ENCODE assay signal across 9 mouse cellular contexts in the genomic region with DNA sequence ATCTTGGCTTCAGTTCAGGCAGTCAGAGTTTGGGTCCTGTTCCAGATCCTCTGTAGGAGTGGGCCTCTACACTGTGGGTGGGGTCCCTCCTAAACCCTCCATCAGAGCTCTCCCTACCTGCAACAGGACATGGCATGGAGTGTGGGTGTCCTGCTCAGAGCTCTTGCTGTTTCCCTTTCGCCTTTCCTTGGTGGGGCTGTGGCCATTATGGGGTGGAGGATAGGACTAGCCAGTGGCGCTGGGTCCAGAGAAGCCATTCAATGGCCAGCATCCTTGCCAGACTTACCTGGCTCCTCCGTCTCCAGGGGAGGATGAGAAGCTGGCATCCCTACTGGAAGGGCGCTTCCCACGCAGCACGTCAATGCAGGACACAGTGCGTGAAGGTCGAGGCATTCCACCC. TPM values are rescaled to one million over a fixed set of nuclear protein-coding genes. Genes with fewer than 3 reads are reported as not detected.
DNase-seq lines count a peak whose midpoint lies in the region; ATAC-seq and TF ChIP-seq lines count a peak whose summit lies in the region.
"Had no signal": no experiment of that assay in that cellular context is flagged by ENCODE, and none has a peak within 500 bp of the region (broad histone marks: within the 10 kb centered on the region; RNA-seq: fewer than 3 reads in every experiment).

No protein-coding gene starts in this region.

- TF ChIP-seq POLR2A in kidney, adult 2 months (IDR thresholded peaks at IDR 0.05; ENCODE audit: low read depth, low read length), result no peak

- WGBS in kidney, embryonic 15.5 days, result 39% methylated on average over 8 of the region's 8 CpGs
- 53% methylated on average over 8 of the region's 8 CpGs for WGBS in kidney, adult 2 months
- 60% methylated on average over 8 of the region's 8 CpGs for WGBS in embryonic facial prominence, embryonic 14.5 days
- WGBS in hindbrain, embryonic 10.5 days, result 51% methylated on average over 8 of the region's 8 CpGs
- 56% methylated on average over 8 of the region's 8 CpGs for WGBS in midbrain, embryonic 12.5 days

- no peak for DNase-seq in kidney, adult 2 months
- DNase-seq in embryonic facial prominence, embryonic 14.5 days (ENCODE audit: low spot score), result no peak
- no peak for DNase-seq in hindbrain, embryonic 10.5 days (ENCODE audit: low spot score)
- DNase-seq in frontal cortex, postnatal 14 days (ENCODE audit: low spot score in 2 of 2), result no peak
- DNase-seq in gastrocnemius, postnatal 25 days, result no peak
- DNase-seq: lung, postnatal 36 days; thymus, adult 2 months had no signal

- peak overlapping the region; percentile 84 for H3K4me2 ChIP-seq in kidney, embryonic 15.5 days
- peak overlapping the region; percentile 52 for H3K4me2 ChIP-seq in embryonic facial prominence, embryonic 14.5 days (ENCODE audit: low read depth, low read length)
- peak overlapping the region; percentile 52 for H3K4me2 ChIP-seq in midbrain, embryonic 12.5 days (replicated peaks)

- peak; percentile 7 for ATAC-seq in kidney, embryonic 15.5 days (replicated peaks; ENCODE audit: low FRiP score)
- ATAC-seq in embryonic facial prominence, embryonic 14.5 days (ENCODE audit: low read depth), result no peak
- ATAC-seq in midbrain, embryonic 12.5 days (ENCODE audit: low FRiP score, low read depth), result no peak

- H3K36me3 ChIP-seq in kidney, embryonic 15.5 days, result peaks cover 28% of the 10 kb centered on the region
- H3K36me3 ChIP-seq in kidney, adult 2 months (ENCODE audit: control insufficient read depth, insufficient read depth, low read length), result no peaks in the 10 kb centered on the region
- peaks cover 26% of the 10 kb centered on the region for H3K36me3 ChIP-seq in embryonic facial prominence, embryonic 14.5 days (ENCODE audit: control insufficient read depth, insufficient read depth, low read length)
- peaks cover 51% of the 10 kb centered on the region for H3K36me3 ChIP-seq in hindbrain, embryonic 10.5 days
- peaks cover 21% of the 10 kb centered on the region for H3K36me3 ChIP-seq in midbrain, embryonic 12.5 days

- no peak overlapping the region for H3K27ac ChIP-seq in kidney, embryonic 15.5 days
- H3K27ac ChIP-seq in kidney, adult 2 months (ENCODE audit: insufficient read depth, low read depth, low read length), result no peak overlapping the region
- H3K27ac ChIP-seq in embryonic facial prominence, embryonic 14.5 days (replicated peaks; ENCODE audit: low read depth, low read length), result no peak overlapping the region
- H3K27ac ChIP-seq in hindbrain, embryonic 10.5 days, result peak overlapping the region; percentile 72
- H3K27ac ChIP-seq in midbrain, embryonic 12.5 days (replicated peaks), result no peak overlapping the region

- H3K4me1 ChIP-seq in kidney, embryonic 15.5 days, result peaks cover 18% of the 10 kb centered on the region
- no peaks in the 10 kb centered on the region for H3K4me1 ChIP-seq in kidney, adult 2 months (ENCODE audit: control insufficient read depth, insufficient read depth, low read length)
- H3K4me1 ChIP-seq in embryonic facial prominence, embryonic 14.5 days (ENCODE audit: control insufficient read depth, insufficient read depth, low read length), result peaks cover 5% of the 10 kb centered on the region; the same call in 1 of the 2 replicates
- H3K4me1 ChIP-seq in hindbrain, embryonic 10.5 days (replicated peaks), result peaks cover 25% of the 10 kb centered on the region
- peaks cover 22% of the 10 kb centered on the region for H3K4me1 ChIP-seq in midbrain, embryonic 12.5 days

- peak overlapping the region; percentile 44 for H3K4me3 ChIP-seq in kidney, embryonic 15.5 days (replicated peaks)
- H3K4me3 ChIP-seq in kidney, adult 2 months (ENCODE audit: insufficient read depth, low read depth, low read length), result no peak overlapping the region
- H3K4me3 ChIP-seq in embryonic facial prominence, embryonic 14.5 days (ENCODE audit: low read depth, low read length), result peak overlapping the region; percentile 26; the same call in 1 of the 2 replicates
- peak overlapping the region; percentile 48 for H3K4me3 ChIP-seq in hindbrain, embryonic 10.5 days
- H3K4me3 ChIP-seq in midbrain, embryonic 12.5 days, result peak overlapping the region; percentile 36; the same call in 1 of the 2 replicates

- TF ChIP-seq CTCF in kidney, adult 2 months (conservative IDR thresholded peaks at IDR 0.05; ENCODE audit: insufficient read depth, insufficient read length, low read depth, low read length), result no peak

- no peaks in the 10 kb centered on the region for H3K9me3 ChIP-seq in kidney, embryonic 15.5 days (replicated peaks)
- no peaks in the 10 kb centered on the region for H3K9me3 ChIP-seq in embryonic facial prominence, embryonic 14.5 days (ENCODE audit: control insufficient read depth, low read length)
- no peaks in the 10 kb centered on the region for H3K9me3 ChIP-seq in hindbrain, embryonic 10.5 days
- H3K9me3 ChIP-seq in midbrain, embryonic 12.5 days, result no peaks in the 10 kb centered on the region

- H3K27me3 ChIP-seq in kidney, embryonic 15.5 days, result peaks cover 29% of the 10 kb centered on the region
- H3K27me3 ChIP-seq in kidney, adult 2 months (replicated peaks; ENCODE audit: control insufficient read depth, insufficient read depth, low read length), result no peaks in the 10 kb centered on the region
- H3K27me3 ChIP-seq in embryonic facial prominence, embryonic 14.5 days (replicated peaks; ENCODE audit: control insufficient read depth, insufficient read depth, low read length), result peaks cover 12% of the 10 kb centered on the region
- peaks cover 44% of the 10 kb centered on the region for H3K27me3 ChIP-seq in hindbrain, embryonic 10.5 days (ENCODE audit: insufficient read depth, poor library complexity, severe bottlenecking)
- H3K27me3 ChIP-seq in midbrain, embryonic 12.5 days, result peaks cover 38% of the 10 kb centered on the region

- H3K9ac ChIP-seq in kidney, embryonic 15.5 days, result peak overlapping the region; percentile 46; the same call in 1 of the 2 replicates
- H3K9ac ChIP-seq in embryonic facial prominence, embryonic 14.5 days (ENCODE audit: low read depth, low read length), result peak overlapping the region; percentile 51
- H3K9ac ChIP-seq in midbrain, embryonic 12.5 days (replicated peaks), result peak overlapping the region; percentile 48; the same call in 1 of the 2 replicates

RNA-seq across cellular contexts. Expression of gene Acr, which starts 20.8 kb away (rescaled TPM):
- 0.22 and 0.27 TPM in 2 replicates for polyA plus RNA-seq in kidney, embryonic 15.5 days (2015; fragmentation: Nextera tagmentation; extraction: Ambion mirVana)
- polyA plus RNA-seq in kidney, adult 2 months (2012; rRNA removed), result 0.58 and 0.74 TPM in 2 replicates
- 0.22 and 0.38 TPM in 2 replicates for polyA plus RNA-seq in embryonic facial prominence, embryonic 14.5 days (2014; fragmentation: Nextera tagmentation; extraction: Ambion mirVana)
- polyA plus RNA-seq in hindbrain, embryonic 10.5 days (2016; fragmentation: Nextera tagmentation; extraction: Ambion mirVana), result 0.19 and 0.38 TPM in 2 replicates
- polyA plus RNA-seq in midbrain, embryonic 12.5 days (2016; fragmentation: Nextera tagmentation; extraction: Ambion mirVana), result 0.74 and 1.3 TPM in 2 replicates
- under 1 TPM; 0.27 to 0.36 TPM for total RNA-seq in gastrocnemius, postnatal 25 days (2021)

RNA-seq across cellular contexts. Expression of gene Rabl2, which starts 44.4 kb away (rescaled TPM):
- 53.9 and 55.9 TPM in 2 replicates for polyA plus RNA-seq in kidney, embryonic 15.5 days (2015; fragmentation: Nextera tagmentation; extraction: Ambion mirVana)
- 16.9 and 18.1 TPM in 2 replicates for polyA plus RNA-seq in kidney, adult 2 months (2012; rRNA removed)
- 44.4 and 45.7 TPM in 2 replicates for polyA plus RNA-seq in embryonic facial prominence, embryonic 14.5 days (2014; fragmentation: Nextera tagmentation; extraction: Ambion mirVana)
- polyA plus RNA-seq in hindbrain, embryonic 10.5 days (2016; fragmentation: Nextera tagmentation; extraction: Ambion mirVana), result 76.7 and 88.1 TPM in 2 replicates
- polyA plus RNA-seq in midbrain, embryonic 12.5 days (2016; fragmentation: Nextera tagmentation; extraction: Ambion mirVana), result 70.5 and 77.8 TPM in 2 replicates
- total RNA-seq in gastrocnemius, postnatal 25 days (2021), result 1 to 10 TPM; 1.8 to 1.9 TPM

RNA-seq across cellular contexts. Expression of gene Shank3, which starts 47.9 kb away (rescaled TPM):
- polyA plus RNA-seq in kidney, embryonic 15.5 days (2015; fragmentation: Nextera tagmentation; extraction: Ambion mirVana), result 1.8 and 2.2 TPM in 2 replicates
- 18.0 and 19.5 TPM in 2 replicates for polyA plus RNA-seq in kidney, adult 2 months (2012; rRNA removed)
- 1.9 and 2.0 TPM in 2 replicates for polyA plus RNA-seq in embryonic facial prominence, embryonic 14.5 days (2014; fragmentation: Nextera tagmentation; extraction: Ambion mirVana)
- polyA plus RNA-seq in hindbrain, embryonic 10.5 days (2016; fragmentation: Nextera tagmentation; extraction: Ambion mirVana), result 2.8 and 3.5 TPM in 2 replicates
- polyA plus RNA-seq in midbrain, embryonic 12.5 days (2016; fragmentation: Nextera tagmentation; extraction: Ambion mirVana), result 6.9 and 8.0 TPM in 2 replicates
- total RNA-seq in gastrocnemius, postnatal 25 days (2021), result 10 to 100 TPM; 12.8 to 17.5 TPM
